Mouse (Mus musculus) testis, postnatal 10 days (tissue): ENCODE data around the gene Rps6ka5.

Experiments
- DNase-seq: peaks from one replicate; pipeline ENCODE4 v3.0.0; 2021; ENCODE audit warnings: low spot score

The Rps6ka5 gene

GRCm38 (mm10) chr12:100726651-100727050, at the start of gene Rps6ka5:
TSS of gene Rps6ka5 (minus strand) at chr12:100726983.
- no peak for DNase-seq

- DNase-seq = peak; percentile 35
Observed at GRCm38 (mm10) chr12:100775911-100776581, 49.3 kb upstream of the Rps6ka5 start.

- no peak for DNase-seq
Observed at GRCm38 (mm10) chr12:100775291-100775690, 48.5 kb upstream of the Rps6ka5 start.

GRCm38 (mm10) chr12:100774756-100775155, 48.0 kb upstream of the Rps6ka5 start:
- no peak for DNase-seq

- DNase-seq = peak; percentile 60
Observed at GRCm38 (mm10) chr12:100772230-100772984, 45.6 kb upstream of the Rps6ka5 start.

- no peak for DNase-seq
Observed at GRCm38 (mm10) chr12:100770765-100771164, 44.0 kb upstream of the Rps6ka5 start.

- DNase-seq = no peak
Observed at GRCm38 (mm10) chr12:100769871-100770270, 43.1 kb upstream of the Rps6ka5 start.

- no peak for DNase-seq
Observed at GRCm38 (mm10) chr12:100764329-100765018, 37.7 kb upstream of the Rps6ka5 start.

- DNase-seq = no peak
Observed at GRCm38 (mm10) chr12:100762663-100763425, 36.1 kb upstream of the Rps6ka5 start.

- DNase-seq = no peak
Observed at GRCm38 (mm10) chr12:100757427-100757826, 30.6 kb upstream of the Rps6ka5 start.

GRCm38 (mm10) chr12:100753716-100754115, 26.9 kb upstream of the Rps6ka5 start:
- no peak for DNase-seq

- DNase-seq = no peak
Observed at GRCm38 (mm10) chr12:100752977-100753376, 26.2 kb upstream of the Rps6ka5 start.

GRCm38 (mm10) chr12:100742468-100742867, 15.7 kb upstream of the Rps6ka5 start:
- DNase-seq = no peak

GRCm38 (mm10) chr12:100740313-100740712, 13.5 kb upstream of the Rps6ka5 start:
- DNase-seq = no peak

GRCm38 (mm10) chr12:100739011-100739570, 12.3 kb upstream of the Rps6ka5 start:
- no peak for DNase-seq

- DNase-seq = no peak
Observed at GRCm38 (mm10) chr12:100738498-100738897, 11.7 kb upstream of the Rps6ka5 start.

- DNase-seq = no peak
Observed at GRCm38 (mm10) chr12:100735581-100735980, 8.8 kb upstream of the Rps6ka5 start.

GRCm38 (mm10) chr12:100735156-100735555, 8.4 kb upstream of the Rps6ka5 start:
- no peak for DNase-seq

GRCm38 (mm10) chr12:100728646-100729485, 2.1 kb upstream of the Rps6ka5 start:
- DNase-seq = no peak

- DNase-seq = no peak
Observed at GRCm38 (mm10) chr12:100727891-100728290, 1.1 kb upstream of the Rps6ka5 start.

- DNase-seq = no peak
Observed at GRCm38 (mm10) chr12:100725458-100725786, 1.4 kb downstream of the Rps6ka5 start.
